23 mouse cellular contexts compared by ENCODE assay signal in genomic region chr4:46347141-46347540, GRCm38 (mm10). TPM values are rescaled to one million over a fixed set of nuclear protein-coding genes. Genes with fewer than 3 reads are reported as not detected.
"Had no signal": no experiment of that assay in that cellular context is flagged by ENCODE, and none has a peak within 500 bp of the region (broad histone marks: within the 10 kb centered on the region; RNA-seq: fewer than 3 reads in every experiment).

No protein-coding gene starts in this region.

- H3K4me3 ChIP-seq: kidney, embryonic 15.5 days; left cerebral cortex, adult 2 months; limb, embryonic 13.5 days; liver, embryonic 12.5 days; liver, embryonic 15.5 days; lung, embryonic 15.5 days; midbrain, embryonic 10.5 days; midbrain, embryonic 15.5 days had no signal

- ATAC-seq: liver, embryonic 12.5 days; midbrain, embryonic 15.5 days had no signal

- H3K9ac ChIP-seq: kidney, embryonic 15.5 days; limb, embryonic 13.5 days; liver, embryonic 12.5 days; liver, embryonic 15.5 days; lung, embryonic 15.5 days; midbrain, embryonic 15.5 days had no signal

- H3K36me3 ChIP-seq: kidney, embryonic 15.5 days; limb, embryonic 13.5 days; liver, embryonic 12.5 days; liver, embryonic 15.5 days; lung, embryonic 15.5 days; midbrain, embryonic 10.5 days; midbrain, embryonic 15.5 days had no signal

- H3K4me2 ChIP-seq: kidney, embryonic 15.5 days; limb, embryonic 13.5 days; liver, embryonic 12.5 days; liver, embryonic 15.5 days; lung, embryonic 15.5 days; midbrain, embryonic 15.5 days had no signal

- DNase-seq: kidney, adult 11 months; kidney, adult 8-10 months; kidney, postnatal 10 days; kidney, postnatal 36 days; layer of hippocampus, postnatal 36 days; liver; lung, adult 18-20 months; lung, postnatal 10 days; lung, postnatal 36 days; thymus, adult 18-20 months; thymus, postnatal 36 days had no signal

- H3K9me3 ChIP-seq: kidney, embryonic 15.5 days; limb, embryonic 13.5 days; liver, embryonic 12.5 days; liver, embryonic 15.5 days; lung, embryonic 15.5 days; midbrain, embryonic 10.5 days; midbrain, embryonic 15.5 days had no signal

- H3K27ac ChIP-seq: kidney, embryonic 15.5 days; left cerebral cortex, adult 2 months; limb, embryonic 13.5 days; liver, embryonic 12.5 days; liver, embryonic 15.5 days; lung, embryonic 15.5 days; midbrain, embryonic 10.5 days; midbrain, embryonic 15.5 days had no signal

RNA-seq across cellular contexts. Expression of gene Foxe1, which starts 3.7 kb away (rescaled TPM):
- polyA plus RNA-seq: kidney, embryonic 15.5 days; limb, embryonic 13.5 days; liver, embryonic 15.5 days; midbrain, embryonic 15.5 days; neural tube, embryonic 14.5 days; small intestine, adult 2 months; spleen, adult 2 months; urinary bladder, adult 2 months had no signal
